Mouse (Mus musculus): ENCODE data around the gene Casc1. TPM values are rescaled to one million over a fixed set of nuclear protein-coding genes. Genes with fewer than 3 reads are reported as not detected.

Casc1 gene
- total RNA-seq, 2 experiments from 2014 or later = 0.27 to 0.79 TPM

DNA sequence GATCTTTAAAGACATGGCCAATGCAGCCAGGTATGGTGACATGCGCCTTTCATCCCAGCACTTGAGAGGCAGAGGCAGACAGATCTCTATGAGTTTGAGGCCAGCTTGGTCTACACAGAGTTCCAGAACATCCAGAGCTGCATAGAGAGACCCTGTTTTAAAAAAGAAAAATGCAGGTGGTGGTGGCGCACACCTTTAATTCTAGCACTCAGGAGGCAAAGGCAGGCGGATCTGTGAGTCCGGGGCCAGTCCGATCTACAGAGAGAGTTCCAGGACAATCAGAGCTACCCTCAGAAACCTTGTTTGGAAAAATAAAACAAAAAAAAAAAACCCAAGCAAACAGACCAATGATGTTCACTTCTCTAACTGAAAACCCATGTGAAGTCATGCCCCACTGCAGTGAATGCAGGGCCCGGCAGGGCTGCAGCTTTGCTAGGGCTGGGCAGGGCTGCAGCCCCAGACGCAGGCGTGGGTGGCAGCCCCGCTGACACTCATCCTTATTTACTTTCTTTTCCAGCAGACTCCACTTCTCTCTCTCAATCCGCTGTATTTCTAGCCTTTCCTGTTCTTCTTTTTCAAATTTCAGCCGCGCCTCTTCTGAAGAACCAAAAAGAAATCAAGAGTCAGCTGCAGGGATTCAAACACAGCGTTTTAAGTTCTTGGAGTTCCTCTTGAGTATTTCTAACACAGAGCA is 8.2 kb downstream of the Casc1 start:
- DNase-seq = no peak

GRCm38 (mm10) chr6:145197949-145198686 is 12.7 kb downstream of the Casc1 start:
- no peak for DNase-seq

DNA sequence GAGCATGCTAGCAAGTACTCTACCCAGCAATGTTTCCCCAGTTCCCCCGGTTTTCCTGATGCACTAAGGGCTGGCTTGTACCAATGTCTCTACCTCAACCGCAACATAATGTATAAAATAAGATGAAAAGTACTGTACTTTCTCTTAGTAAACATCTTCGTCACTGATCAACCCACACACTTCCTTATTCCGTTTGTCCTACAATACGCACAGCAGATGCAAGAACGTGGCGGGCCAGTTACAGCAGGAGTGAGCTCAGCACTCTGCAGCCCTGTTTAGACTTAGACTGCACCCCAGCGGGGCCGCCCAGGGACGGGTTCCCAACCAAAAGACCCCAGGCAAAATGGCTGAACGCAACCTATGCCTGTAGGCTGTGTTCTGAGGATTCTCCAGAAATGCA is 17.4 kb downstream of the Casc1 start:
- DNase-seq = no peak

DNA sequence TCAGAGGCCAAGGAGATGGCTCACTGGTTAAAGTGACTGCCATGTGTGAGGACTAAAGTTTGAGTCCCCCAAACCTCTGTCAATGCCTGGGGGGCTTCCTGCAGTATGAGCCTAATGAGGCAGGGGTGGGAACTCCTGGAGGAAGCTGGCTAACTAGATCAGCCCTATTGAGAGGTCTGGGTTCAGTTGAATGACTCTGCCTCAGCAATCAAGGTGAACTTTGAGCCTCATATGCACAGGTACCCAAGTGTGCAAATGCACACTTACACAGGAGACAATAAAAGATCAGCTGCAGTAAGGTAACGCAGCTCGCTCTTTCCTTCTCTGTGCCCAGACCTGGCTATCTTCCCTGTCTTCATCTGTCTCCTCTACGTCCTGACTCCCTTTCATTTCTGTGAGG is 17.8 kb downstream of the Casc1 start:
- DNase-seq = no peak

DNA sequence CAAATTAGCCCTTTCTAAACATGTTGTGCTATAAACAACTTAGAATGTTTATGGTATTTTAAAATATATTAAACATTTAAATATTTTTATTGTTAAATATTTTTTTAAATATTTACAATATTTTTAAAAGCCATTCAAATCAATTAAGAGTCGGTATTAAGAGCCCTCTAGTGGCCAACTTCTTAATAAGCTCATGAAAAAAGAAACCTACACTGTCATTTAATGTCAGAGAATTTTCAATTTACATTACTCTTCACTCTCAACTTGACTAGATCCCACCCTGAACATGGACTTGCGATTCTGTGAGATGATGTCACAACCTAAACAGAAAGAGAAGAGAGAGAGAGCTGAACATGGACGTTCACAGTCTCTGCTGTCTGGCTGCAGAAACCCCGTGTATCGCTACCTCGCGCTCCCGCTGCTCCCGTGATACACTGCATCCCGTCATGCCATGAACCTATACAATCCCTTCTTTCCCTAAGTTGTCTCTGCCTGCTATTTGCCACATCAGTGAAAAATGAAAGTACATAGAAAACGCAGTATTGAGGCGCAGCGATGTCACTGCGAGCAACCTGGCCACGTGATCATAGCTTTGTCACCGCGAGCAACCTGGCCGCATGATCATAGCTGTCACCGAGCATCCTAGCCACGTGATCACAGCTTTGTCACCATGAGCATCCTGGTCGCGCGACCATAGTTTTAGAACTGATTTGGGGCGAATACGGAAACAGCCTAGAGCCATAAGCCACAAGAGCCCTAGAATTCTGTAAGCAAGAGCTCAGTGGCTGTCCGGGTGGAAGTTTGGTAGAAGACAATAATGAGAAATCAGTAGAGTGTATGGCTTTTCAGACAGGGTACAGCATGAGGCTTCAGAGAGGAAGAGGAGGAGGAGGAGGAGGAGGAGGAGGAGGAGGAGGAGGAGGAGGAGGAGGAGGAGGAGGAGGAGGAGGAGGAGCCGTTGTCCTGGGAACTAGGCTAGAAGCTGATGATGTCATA is 23.4 kb downstream of the Casc1 start:
- DNase-seq = no peak

- no peak for DNase-seq
Measured at GRCm38 (mm10) chr6:145186096-145186495, 24.7 kb downstream of the Casc1 start.

DNA sequence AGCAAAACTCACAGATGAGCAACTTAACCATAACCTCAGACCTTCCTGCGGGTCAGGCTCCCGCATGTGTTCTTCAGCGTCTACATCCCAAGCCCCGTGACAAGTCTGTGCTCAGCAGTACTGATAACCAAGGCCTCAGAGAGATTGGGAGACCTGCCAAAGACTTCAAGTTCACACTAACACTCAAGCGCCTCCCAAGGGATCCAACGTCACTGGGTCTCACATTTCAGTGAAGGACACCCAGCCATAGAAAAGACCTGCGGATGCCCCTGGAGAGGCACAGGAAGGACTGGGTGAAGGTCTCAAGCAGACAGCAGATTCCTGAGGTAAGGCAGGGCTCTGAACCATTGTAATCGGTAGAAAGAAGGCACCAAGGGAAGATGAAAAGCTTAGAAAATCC is 28.8 kb downstream of the Casc1 start:
- DNase-seq = peak; percentile 83

- DNase-seq = peak; percentile 76
Measured at GRCm38 (mm10) chr6:145179665-145180064, 31.1 kb downstream of the Casc1 start.

DNA sequence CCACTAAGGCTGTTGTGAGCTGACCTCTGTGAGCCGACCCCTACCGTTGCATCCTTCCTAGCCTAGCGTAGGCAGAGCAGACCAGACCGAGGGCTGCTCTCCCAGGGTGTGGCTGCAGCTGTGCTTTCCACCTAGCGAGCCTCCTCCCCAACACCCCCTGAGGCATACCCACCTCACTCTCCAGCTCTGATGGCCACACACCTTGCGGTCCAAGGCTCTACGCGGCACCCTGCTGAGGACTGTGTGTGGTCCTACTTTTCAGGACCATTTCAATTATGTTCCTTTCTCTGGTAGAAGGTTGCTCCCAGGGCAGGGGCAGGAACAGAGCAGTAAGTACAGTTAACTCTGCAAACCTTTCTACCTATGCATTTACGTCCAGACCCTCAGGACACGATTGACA is 34.3 kb downstream of the Casc1 start:
- no peak for DNase-seq

DNA sequence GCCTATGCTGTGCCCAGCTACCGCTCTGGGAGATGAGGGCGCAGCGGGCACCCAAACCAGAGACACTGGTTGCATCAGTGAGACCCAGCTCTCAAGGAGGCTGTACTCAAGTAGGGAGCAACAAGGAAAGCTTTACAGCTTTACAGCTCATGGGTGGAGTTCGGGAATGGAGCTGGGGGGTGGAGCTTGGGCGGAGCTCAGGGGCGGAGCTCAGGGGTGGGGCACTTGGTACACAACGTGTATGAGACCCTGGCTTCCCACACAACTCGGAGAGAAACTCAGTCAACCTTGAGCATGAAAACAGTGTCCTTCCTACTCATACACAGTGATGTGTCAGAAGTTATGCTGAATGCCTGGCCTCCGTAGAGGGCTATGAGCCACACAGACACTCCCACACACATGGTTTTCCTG is 35.2 kb downstream of the Casc1 start:
- peak; percentile 77 for DNase-seq

GRCm38 (mm10) chr6:145173781-145174191 is 37.0 kb downstream of the Casc1 start:
- peak; percentile 94 for DNase-seq

- no peak for DNase-seq
Measured at GRCm38 (mm10) chr6:145171892-145172606, 38.8 kb downstream of the Casc1 start.

GRCm38 (mm10) chr6:145160581-145160980 is 50.2 kb downstream of the Casc1 start:
- DNase-seq = no peak

GRCm38 (mm10) chr6:145158619-145159018 is 52.2 kb downstream of the Casc1 start:
- DNase-seq = no peak

GRCm38 (mm10) chr6:145149054-145149453 is 61.8 kb downstream of the Casc1 start:
- no peak for DNase-seq

- no peak for DNase-seq
Measured at GRCm38 (mm10) chr6:145147716-145148115, 63.1 kb downstream of the Casc1 start.

- DNase-seq = no peak
Measured at GRCm38 (mm10) chr6:145145173-145145572, 65.6 kb downstream of the Casc1 start.

GRCm38 (mm10) chr6:145141827-145142226 is 69.0 kb downstream of the Casc1 start:
- no peak for DNase-seq

GRCm38 (mm10) chr6:145140706-145141105 is 70.1 kb downstream of the Casc1 start:
- peak; percentile 56 for DNase-seq

- no peak for DNase-seq
Measured at GRCm38 (mm10) chr6:145139776-145140475, 70.9 kb downstream of the Casc1 start.

DNA sequence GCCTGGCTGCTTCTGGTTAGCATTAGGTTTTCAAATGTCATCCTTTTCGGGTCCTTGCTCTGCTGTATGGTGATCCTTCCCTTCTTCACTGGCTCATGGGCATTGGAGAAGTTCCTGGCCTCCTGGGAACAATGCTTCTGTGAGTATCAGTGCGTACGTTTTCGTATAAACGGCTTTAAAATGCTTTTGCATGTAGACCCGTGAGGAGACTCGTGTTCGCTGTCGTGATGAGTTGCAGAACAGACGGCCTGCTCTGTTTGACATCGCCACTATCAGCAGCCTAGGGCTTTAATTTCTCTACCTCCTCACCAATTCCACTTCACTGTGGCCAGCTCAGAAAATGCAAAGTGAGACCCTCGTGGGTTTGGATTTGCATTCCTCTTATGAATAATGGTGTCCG is 71.6 kb downstream of the Casc1 start:
- DNase-seq = no peak
